Mouse (Mus musculus) bone marrow macrophage, adult 2 months (primary cell): ENCODE measurements around the gene Grin2b.

Experiments used
- CTCF ChIP-seq: IDR thresholded peaks from 2 replicates; pipeline ENCODE4 v1.5.1; 2012; ENCODE audit warnings: low read depth, mild to moderate bottlenecking, low read length, moderate library complexity
- POLR2A ChIP-seq: IDR thresholded peaks from 2 replicates; pipeline ENCODE4 v1.6.1; 2012; ENCODE audit warnings: mild to moderate bottlenecking, low read depth, low read length, borderline replicate concordance

GRCm38 (mm10) chr6:136079991-136080734, 93.1 kb downstream of the Grin2b start:
- TF ChIP-seq CTCF: no peak
- TF ChIP-seq POLR2A: no peak
